Comparison of ENCODE assay signal across 9 mouse cellular contexts in genomic region chr5:71094776-71095175, GRCm38 (mm10). TPM values are rescaled to one million over a fixed set of nuclear protein-coding genes. Genes with fewer than 3 reads are reported as not detected.
DNase-seq lines count a peak whose midpoint lies in the region; ATAC-seq and TF ChIP-seq lines count a peak whose summit lies in the region.
"Had no signal": no experiment of that assay in that cellular context is flagged by ENCODE, and none has a peak within 500 bp of the region (broad histone marks: within the 10 kb centered on the region; RNA-seq: fewer than 3 reads in every experiment).

No protein-coding gene starts in this region.

- peak overlapping the region; percentile 100 for H3K27ac ChIP-seq in layer of hippocampus, adult 2 months
- H3K27ac ChIP-seq in embryonic facial prominence, embryonic 14.5 days (replicated peaks; ENCODE audit: low read depth, low read length) = no peak overlapping the region
- H3K27ac ChIP-seq in hindbrain, embryonic 12.5 days = no peak overlapping the region
- peak overlapping the region; percentile 99 for H3K27ac ChIP-seq in midbrain, embryonic 16.5 days (ENCODE audit: low read length)

- WGBS in embryonic facial prominence, embryonic 14.5 days = 24% methylated on average over 10 of the region's 10 CpGs
- 21% methylated on average over 10 of the region's 10 CpGs for WGBS in hindbrain, embryonic 12.5 days
- 7% methylated on average over 10 of the region's 10 CpGs for WGBS in midbrain, embryonic 16.5 days

- no peak for TF ChIP-seq CTCF in layer of hippocampus, adult 2 months (conservative IDR thresholded peaks at IDR 0.05)

- no peaks in the 10 kb centered on the region for H3K9me3 ChIP-seq in embryonic facial prominence, embryonic 14.5 days (ENCODE audit: control insufficient read depth, low read length)
- H3K9me3 ChIP-seq in hindbrain, embryonic 12.5 days (replicated peaks) = no peaks in the 10 kb centered on the region
- no peaks in the 10 kb centered on the region for H3K9me3 ChIP-seq in midbrain, embryonic 16.5 days (replicated peaks; ENCODE audit: control insufficient read depth, low read length, poor library complexity, severe bottlenecking)

- no peaks in the 10 kb centered on the region for H3K36me3 ChIP-seq in embryonic facial prominence, embryonic 14.5 days (ENCODE audit: control insufficient read depth, insufficient read depth, low read length)
- H3K36me3 ChIP-seq in hindbrain, embryonic 12.5 days = no peaks in the 10 kb centered on the region
- no peaks in the 10 kb centered on the region for H3K36me3 ChIP-seq in midbrain, embryonic 16.5 days (ENCODE audit: control insufficient read depth, insufficient read depth, low read length)

- peak overlapping the region; percentile 96 for H3K4me2 ChIP-seq in embryonic facial prominence, embryonic 14.5 days (ENCODE audit: low read depth, low read length)
- peak overlapping the region; percentile 89 for H3K4me2 ChIP-seq in hindbrain, embryonic 12.5 days (replicated peaks)
- H3K4me2 ChIP-seq in midbrain, embryonic 16.5 days (ENCODE audit: low read length) = peak overlapping the region; percentile 62

- H3K4me1 ChIP-seq in embryonic facial prominence, embryonic 14.5 days (ENCODE audit: control insufficient read depth, insufficient read depth, low read length) = no peaks in the 10 kb centered on the region
- no peaks in the 10 kb centered on the region for H3K4me1 ChIP-seq in hindbrain, embryonic 12.5 days
- peaks cover 6% of the 10 kb centered on the region for H3K4me1 ChIP-seq in midbrain, embryonic 16.5 days (ENCODE audit: control insufficient read depth, insufficient read depth, low read length)

- peak in 1 of 2 experiments; percentile 14 for DNase-seq in layer of hippocampus, adult 2 months (ENCODE audit: low spot score in 2 of 2)
- no peak for DNase-seq in layer of hippocampus, adult 8-10 months (ENCODE audit: low spot score in 2 of 2)
- no peak for DNase-seq in embryonic facial prominence, embryonic 14.5 days (ENCODE audit: low spot score)
- DNase-seq in cerebellum, adult 9-10 months = no peak
- no peak for DNase-seq in urinary bladder, postnatal 36 days (ENCODE audit: low spot score in 2 of 2)
- no peak for DNase-seq in Muller cell, postnatal 12 days (ENCODE audit: inconsistent ontology term)

- H3K9ac ChIP-seq in embryonic facial prominence, embryonic 14.5 days (ENCODE audit: low read depth, low read length) = peak overlapping the region; percentile 45; the same call in 1 of the 2 replicates
- peak overlapping the region; percentile 79 for H3K9ac ChIP-seq in hindbrain, embryonic 12.5 days
- H3K9ac ChIP-seq in midbrain, embryonic 16.5 days (ENCODE audit: low read depth, low read length) = peak overlapping the region; percentile 96

- peak overlapping the region; percentile 92 for H3K4me3 ChIP-seq in layer of hippocampus, adult 2 months
- H3K4me3 ChIP-seq in embryonic facial prominence, embryonic 14.5 days (ENCODE audit: low read depth, low read length) = peak overlapping the region; percentile 64
- H3K4me3 ChIP-seq in hindbrain, embryonic 12.5 days = peak overlapping the region; percentile 81
- peak overlapping the region; percentile 86 for H3K4me3 ChIP-seq in midbrain, embryonic 16.5 days (ENCODE audit: low read depth, low read length)

- no peak for ATAC-seq in embryonic facial prominence, embryonic 14.5 days (ENCODE audit: low read depth)
- no peak for ATAC-seq in hindbrain, embryonic 12.5 days (ENCODE audit: low FRiP score)
- no peak for ATAC-seq in midbrain, embryonic 16.5 days

- peaks cover 31% of the 10 kb centered on the region for H3K27me3 ChIP-seq in embryonic facial prominence, embryonic 14.5 days (replicated peaks; ENCODE audit: control insufficient read depth, insufficient read depth, low read length)
- H3K27me3 ChIP-seq in hindbrain, embryonic 12.5 days = no peaks in the 10 kb centered on the region
- H3K27me3 ChIP-seq in midbrain, embryonic 16.5 days (ENCODE audit: control insufficient read depth, insufficient read depth, low read depth, low read length) = no peaks in the 10 kb centered on the region

RNA-seq across cellular contexts. Expression of gene Gabra2, which starts 0.9 kb away (rescaled TPM):
- 100 to 1,000 TPM; 140 to 145 TPM for total RNA-seq in layer of hippocampus, adult 2 months (2021)
- total RNA-seq in layer of hippocampus, adult 8-10 months (2022) = 100 to 1,000 TPM; 123 to 158 (median 138) TPM
- 2.4 and 2.5 TPM in 2 replicates for polyA plus RNA-seq in embryonic facial prominence, embryonic 14.5 days (2014; fragmentation: Nextera tagmentation; extraction: Ambion mirVana)
- polyA plus RNA-seq in hindbrain, embryonic 12.5 days (2016; fragmentation: Nextera tagmentation; extraction: Ambion mirVana) = 10.6 and 11.3 TPM in 2 replicates
- polyA plus RNA-seq in midbrain, embryonic 16.5 days (2015; fragmentation: Nextera tagmentation; extraction: Ambion mirVana) = 75.1 and 78.0 TPM in 2 replicates
- total RNA-seq: megakaryocyte-erythroid progenitor cell, adult 5-6 weeks had no signal

Comparison
In these comparisons a context has a peak if more than half of its experiments do, and no peak if none do; other contexts are left out.
1. H3K27ac ChIP-seq: peak in layer of hippocampus, adult 2 months (single experiment) and midbrain, embryonic 16.5 days (single experiment); none in embryonic facial prominence, embryonic 14.5 days (single experiment) and hindbrain, embryonic 12.5 days (single experiment).
2. H3K9ac ChIP-seq: peak in every context shown above with its lines; median percentile 96 in midbrain, embryonic 16.5 days; 79 in hindbrain, embryonic 12.5 days; 45 in embryonic facial prominence, embryonic 14.5 days.
3. Peak in every context shown above with its lines, with median percentiles within 50 percentile points of each other: H3K4me3 ChIP-seq and H3K4me2 ChIP-seq.